Mouse (Mus musculus): Measurements from ENCODE around the gene Gpr61. TPM values are rescaled to one million over a fixed set of nuclear protein-coding genes. Genes with fewer than 3 reads are reported as not detected.

The Gpr61 gene
- polyA plus RNA-seq, 1 experiment from 2014 or later = 0.45 TPM

DNA sequence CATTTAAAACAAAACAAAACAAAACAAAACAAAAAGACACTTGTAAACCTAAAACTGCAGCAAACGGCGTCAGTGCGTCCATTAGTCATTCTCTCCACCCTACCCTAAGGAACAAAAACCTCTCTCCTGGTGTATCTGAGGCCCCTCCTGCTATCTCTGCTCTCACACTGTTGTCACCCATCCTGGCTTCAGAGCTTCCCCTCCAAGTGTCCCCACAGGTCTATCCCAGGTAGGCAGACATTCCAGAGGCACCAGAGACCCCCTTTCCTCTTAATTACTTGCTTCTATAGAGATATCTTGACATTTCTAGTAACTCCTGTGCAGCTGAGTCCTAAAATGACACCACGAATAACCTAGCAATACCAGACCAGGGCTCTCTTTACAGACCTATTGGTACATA is 25.3 kb downstream of the Gpr61 start:
- no peak overlapping the region for H3K27ac ChIP-seq (replicated peaks; ENCODE audit: low read depth, low read length)
- no peaks in the 10 kb centered on the region for H3K27me3 ChIP-seq (replicated peaks; ENCODE audit: control insufficient read depth, insufficient read depth, low read length)
- H3K4me1 ChIP-seq (ENCODE audit: control insufficient read depth, insufficient read depth, low read length) = no peaks in the 10 kb centered on the region
- WGBS = 91% methylated on average over 4 of the region's 4 CpGs
- no peaks in the 10 kb centered on the region for H3K9me3 ChIP-seq (ENCODE audit: control insufficient read depth, low read length)
- no peak overlapping the region for H3K9ac ChIP-seq (ENCODE audit: low read depth, low read length)
- no peak for ATAC-seq (ENCODE audit: low read depth)
- H3K4me2 ChIP-seq (ENCODE audit: low read depth, low read length) = no peak overlapping the region
- no peaks in the 10 kb centered on the region for H3K36me3 ChIP-seq (ENCODE audit: control insufficient read depth, insufficient read depth, low read length)
- H3K4me3 ChIP-seq (ENCODE audit: low read depth, low read length) = no peak overlapping the region
- no peak for DNase-seq (ENCODE audit: low spot score)

DNA sequence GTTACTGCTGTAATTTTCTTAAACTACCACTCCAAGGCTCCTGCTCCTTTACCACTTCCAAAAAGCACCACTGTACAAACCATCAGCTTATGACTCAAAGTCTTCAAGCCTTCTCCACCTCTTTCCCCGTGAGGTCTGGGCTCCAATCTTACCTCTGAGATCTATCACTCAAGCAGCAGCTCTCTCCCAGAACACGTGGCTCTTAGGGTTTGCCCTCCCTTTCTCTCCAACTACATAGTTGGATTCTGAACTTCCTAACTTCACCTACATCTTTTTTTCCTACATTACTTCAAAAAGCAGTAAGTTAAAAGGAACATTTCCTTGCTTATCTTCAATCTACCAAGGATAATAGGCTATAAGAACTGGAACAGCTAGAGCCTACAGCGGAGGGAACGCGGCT is 26.2 kb downstream of the Gpr61 start:
- Histone ChIP-seq H3K9ac (ENCODE audit: low read depth, low read length) (no peak overlapping the region), H3K4me1 (ENCODE audit: control insufficient read depth, insufficient read depth, low read length) (no peaks in the 10 kb centered on the region), H3K4me2 (ENCODE audit: low read depth, low read length) (no peak overlapping the region), H3K4me3 (ENCODE audit: low read depth, low read length) (no peak overlapping the region), H3K9me3 (ENCODE audit: control insufficient read depth, low read length) (no peaks in the 10 kb centered on the region), H3K36me3 (ENCODE audit: control insufficient read depth, insufficient read depth, low read length) (peaks cover 2% of the 10 kb centered on the region; the same call in 1 of the 2 replicates), H3K27ac (replicated peaks; ENCODE audit: low read depth, low read length) (no peak overlapping the region), H3K27me3 (replicated peaks; ENCODE audit: control insufficient read depth, insufficient read depth, low read length) (no peaks in the 10 kb centered on the region)
- WGBS = 68% methylated on average over 5 of the region's 5 CpGs
- ATAC-seq (ENCODE audit: low read depth) = no peak
- DNase-seq (ENCODE audit: low spot score) = no peak

DNA sequence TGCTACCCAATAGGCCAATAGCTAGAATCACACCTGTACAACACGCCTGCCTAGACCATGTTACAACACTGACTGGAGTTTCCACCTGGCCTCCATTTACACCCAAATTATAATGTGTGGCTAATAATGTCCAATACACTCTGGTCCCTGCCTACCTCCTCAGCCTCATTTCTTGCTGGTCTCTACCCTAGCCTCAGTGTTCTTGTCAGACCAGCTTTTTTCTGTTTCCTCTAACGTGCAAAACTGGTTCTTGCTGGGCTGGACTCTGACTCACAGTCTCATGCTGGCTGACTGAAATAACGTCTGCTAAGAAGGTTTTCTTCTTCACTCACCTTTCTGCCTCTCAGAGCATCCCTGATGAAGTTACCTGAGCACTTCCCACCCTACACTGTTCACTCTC is 28.4 kb downstream of the Gpr61 start:
- Histone ChIP-seq H3K4me2 (ENCODE audit: low read depth, low read length) (no peak overlapping the region), H3K9me3 (ENCODE audit: control insufficient read depth, low read length) (no peaks in the 10 kb centered on the region), H3K27ac (replicated peaks; ENCODE audit: low read depth, low read length) (no peak overlapping the region), H3K4me3 (ENCODE audit: low read depth, low read length) (no peak overlapping the region), H3K9ac (ENCODE audit: low read depth, low read length) (no peak overlapping the region), H3K27me3 (replicated peaks; ENCODE audit: control insufficient read depth, insufficient read depth, low read length) (no peaks in the 10 kb centered on the region), H3K4me1 (ENCODE audit: control insufficient read depth, insufficient read depth, low read length) (no peaks in the 10 kb centered on the region), H3K36me3 (ENCODE audit: control insufficient read depth, insufficient read depth, low read length) (peaks cover 20% of the 10 kb centered on the region)
- DNase-seq (ENCODE audit: low spot score) = no peak
- WGBS = 88% methylated on average over 3 of the region's 3 CpGs
- ATAC-seq (ENCODE audit: low read depth) = no peak

DNA sequence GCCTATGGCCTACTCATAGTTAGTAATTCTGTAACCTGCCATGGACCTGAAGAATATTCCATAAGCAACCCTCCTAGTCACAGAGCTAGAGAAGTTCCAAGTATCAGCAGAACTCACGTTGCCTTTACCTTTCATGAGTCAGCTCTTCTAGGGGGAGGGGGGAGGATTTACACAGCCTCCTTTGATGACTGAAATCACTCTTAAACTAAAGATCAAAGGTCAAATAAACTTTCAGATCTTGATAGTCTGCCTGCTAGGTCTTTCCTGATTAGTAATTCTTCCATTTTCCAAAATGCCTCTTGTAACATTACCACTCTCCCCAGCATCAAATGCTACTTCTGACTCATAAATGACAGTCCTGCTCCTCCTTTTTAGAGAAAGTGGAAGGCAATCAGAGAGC is 30.6 kb downstream of the Gpr61 start:
- H3K27ac ChIP-seq (replicated peaks; ENCODE audit: low read depth, low read length) = no peak overlapping the region
- no peak overlapping the region for H3K9ac ChIP-seq (ENCODE audit: low read depth, low read length)
- no peak overlapping the region for H3K4me3 ChIP-seq (ENCODE audit: low read depth, low read length)
- DNase-seq (ENCODE audit: low spot score) (no peak), ATAC-seq (ENCODE audit: low read depth) (no peak)
- H3K4me2 ChIP-seq (ENCODE audit: low read depth, low read length) = no peak overlapping the region
- H3K27me3 ChIP-seq (replicated peaks; ENCODE audit: control insufficient read depth, insufficient read depth, low read length) = no peaks in the 10 kb centered on the region
- WGBS = 45% methylated on average over 1 of the region's 1 CpGs
- H3K36me3 ChIP-seq (ENCODE audit: control insufficient read depth, insufficient read depth, low read length) = peaks cover 38% of the 10 kb centered on the region
- H3K4me1 ChIP-seq (ENCODE audit: control insufficient read depth, insufficient read depth, low read length) = no peaks in the 10 kb centered on the region
- no peaks in the 10 kb centered on the region for H3K9me3 ChIP-seq (ENCODE audit: control insufficient read depth, low read length)

DNA sequence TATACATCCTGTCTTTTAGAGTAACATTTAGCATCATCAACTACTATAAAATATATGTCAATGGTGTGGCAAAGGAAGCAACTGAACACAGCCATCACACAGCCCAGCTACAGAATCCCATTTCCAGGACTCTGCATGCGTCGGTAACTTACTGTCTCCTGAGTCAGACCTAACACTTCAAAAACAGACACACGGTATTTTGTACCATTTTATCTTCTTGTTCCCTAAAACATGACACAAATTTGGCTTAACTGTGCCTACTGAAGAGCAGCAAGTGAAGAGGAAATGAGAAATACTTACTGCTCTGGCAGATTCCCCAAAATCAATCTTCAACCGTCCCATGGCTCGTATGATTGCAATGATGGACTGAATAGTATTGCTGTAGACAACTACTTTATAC is 31.4 kb downstream of the Gpr61 start:
- Histone ChIP-seq H3K27me3 (replicated peaks; ENCODE audit: control insufficient read depth, insufficient read depth, low read length) (no peaks in the 10 kb centered on the region), H3K27ac (replicated peaks; ENCODE audit: low read depth, low read length) (no peak overlapping the region), H3K4me3 (ENCODE audit: low read depth, low read length) (no peak overlapping the region), H3K9me3 (ENCODE audit: control insufficient read depth, low read length) (no peaks in the 10 kb centered on the region), H3K36me3 (ENCODE audit: control insufficient read depth, insufficient read depth, low read length) (peaks cover 47% of the 10 kb centered on the region), H3K4me2 (ENCODE audit: low read depth, low read length) (no peak overlapping the region), H3K9ac (ENCODE audit: low read depth, low read length) (no peak overlapping the region), H3K4me1 (ENCODE audit: control insufficient read depth, insufficient read depth, low read length) (no peaks in the 10 kb centered on the region)
- ATAC-seq (ENCODE audit: low read depth) (no peak), DNase-seq (ENCODE audit: low spot score) (no peak)
- 87% methylated on average over 5 of the region's 5 CpGs for WGBS

DNA sequence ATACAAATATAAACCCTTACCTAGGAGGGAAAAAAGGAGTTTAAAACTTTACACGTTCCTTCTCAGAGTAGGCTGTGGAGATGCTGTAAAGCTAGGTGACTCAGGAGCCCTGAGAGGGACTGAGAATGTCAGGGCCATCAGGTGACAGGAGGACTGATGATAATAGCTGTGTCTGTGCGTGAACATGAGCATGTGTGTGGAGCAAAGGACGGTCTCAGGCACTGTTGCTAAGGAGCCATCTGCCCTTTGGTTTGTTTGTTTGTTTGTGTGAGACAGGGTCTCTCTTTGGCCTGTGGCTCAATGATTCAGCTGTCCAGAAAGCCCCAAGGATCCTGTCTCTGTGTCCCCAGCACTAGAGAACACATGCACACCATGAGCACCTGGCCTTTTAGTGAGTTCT is 33.6 kb downstream of the Gpr61 start:
- WGBS = 89% methylated on average over 3 of the region's 3 CpGs
- Histone ChIP-seq H3K4me1 (ENCODE audit: control insufficient read depth, insufficient read depth, low read length) (no peaks in the 10 kb centered on the region), H3K4me2 (ENCODE audit: low read depth, low read length) (no peak overlapping the region), H3K4me3 (ENCODE audit: low read depth, low read length) (no peak overlapping the region), H3K36me3 (ENCODE audit: control insufficient read depth, insufficient read depth, low read length) (peaks cover 65% of the 10 kb centered on the region), H3K9me3 (ENCODE audit: control insufficient read depth, low read length) (no peaks in the 10 kb centered on the region), H3K9ac (ENCODE audit: low read depth, low read length) (no peak overlapping the region), H3K27me3 (replicated peaks; ENCODE audit: control insufficient read depth, insufficient read depth, low read length) (no peaks in the 10 kb centered on the region), H3K27ac (replicated peaks; ENCODE audit: low read depth, low read length) (no peak overlapping the region)
- DNase-seq (ENCODE audit: low spot score) (no peak), ATAC-seq (ENCODE audit: low read depth) (no peak)

DNA sequence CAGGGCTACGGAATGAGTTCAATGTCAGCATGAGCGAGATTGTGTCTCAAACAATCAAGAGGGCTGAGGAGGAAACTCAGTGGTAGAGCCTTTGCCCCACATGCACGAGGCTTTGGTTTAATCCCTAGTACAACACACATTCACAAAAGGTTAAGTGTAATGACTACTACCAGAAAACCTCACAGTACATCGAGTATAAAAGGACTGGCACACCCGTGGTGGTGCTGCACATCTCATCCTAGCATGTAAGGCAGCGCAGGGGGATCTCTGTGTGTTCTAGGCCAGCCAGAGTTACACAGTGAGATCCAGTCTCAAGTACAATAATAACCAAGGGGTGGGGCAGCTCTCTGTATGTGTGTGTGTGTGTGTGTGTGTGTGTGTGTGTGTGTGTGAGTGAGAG is 37.2 kb downstream of the Gpr61 start:
- no peak overlapping the region for H3K4me2 ChIP-seq (ENCODE audit: low read depth, low read length)
- no peaks in the 10 kb centered on the region for H3K9me3 ChIP-seq (ENCODE audit: control insufficient read depth, low read length)
- no peak overlapping the region for H3K9ac ChIP-seq (ENCODE audit: low read depth, low read length)
- WGBS = 91% methylated on average over 6 of the region's 6 CpGs
- DNase-seq (ENCODE audit: low spot score) (no peak), ATAC-seq (ENCODE audit: low read depth) (no peak)
- H3K4me1 ChIP-seq (ENCODE audit: control insufficient read depth, insufficient read depth, low read length) = no peaks in the 10 kb centered on the region
- H3K27ac ChIP-seq (replicated peaks; ENCODE audit: low read depth, low read length) = no peak overlapping the region
- no peak overlapping the region for H3K4me3 ChIP-seq (ENCODE audit: low read depth, low read length)
- no peaks in the 10 kb centered on the region for H3K27me3 ChIP-seq (replicated peaks; ENCODE audit: control insufficient read depth, insufficient read depth, low read length)
- H3K36me3 ChIP-seq (ENCODE audit: control insufficient read depth, insufficient read depth, low read length) = peaks cover 84% of the 10 kb centered on the region

DNA sequence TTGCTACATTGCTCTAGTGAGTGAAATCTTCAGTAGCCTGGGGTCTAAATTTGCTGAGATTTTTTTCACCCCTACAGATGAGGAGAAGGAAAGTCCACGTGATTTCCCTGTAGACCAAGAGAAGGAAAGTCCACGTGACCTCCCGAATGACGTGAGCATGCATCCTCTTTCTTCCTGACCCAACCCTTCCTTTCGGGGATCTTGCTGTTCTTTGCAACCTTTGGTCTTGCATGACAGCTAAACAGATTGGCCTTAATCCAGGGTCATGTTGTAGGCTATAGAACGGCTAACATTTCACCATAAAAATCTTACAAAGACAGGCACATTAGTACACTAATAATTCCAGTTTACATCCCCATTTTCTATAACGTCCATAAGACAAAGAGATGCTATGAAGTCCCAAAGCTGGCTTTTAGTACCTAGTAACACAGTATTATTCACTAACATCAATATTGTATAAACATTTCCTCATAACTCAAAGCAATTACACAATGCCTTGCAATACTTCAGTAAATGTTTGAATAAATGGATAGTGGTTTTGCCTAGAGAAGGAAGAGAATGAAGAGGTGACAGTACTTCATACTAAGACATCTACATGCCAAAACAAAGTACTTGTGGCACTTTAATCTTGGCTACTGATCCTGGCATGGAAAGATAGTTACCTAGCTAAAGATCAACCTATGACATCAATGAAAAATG is 40.9 kb downstream of the Gpr61 start:
- H3K4me1 ChIP-seq (ENCODE audit: control insufficient read depth, insufficient read depth, low read length) = no peaks in the 10 kb centered on the region
- no peak overlapping the region for H3K4me3 ChIP-seq (ENCODE audit: low read depth, low read length)
- 87% methylated on average over 7 of the region's 7 CpGs for WGBS
- H3K9ac ChIP-seq (ENCODE audit: low read depth, low read length) = no peak overlapping the region
- peaks cover 91% of the 10 kb centered on the region for H3K36me3 ChIP-seq (ENCODE audit: control insufficient read depth, insufficient read depth, low read length)
- DNase-seq (ENCODE audit: low spot score) = no peak
- H3K4me2 ChIP-seq (ENCODE audit: low read depth, low read length) = no peak overlapping the region
- H3K27ac ChIP-seq (replicated peaks; ENCODE audit: low read depth, low read length) = no peak overlapping the region
- H3K27me3 ChIP-seq (replicated peaks; ENCODE audit: control insufficient read depth, insufficient read depth, low read length) = no peaks in the 10 kb centered on the region
- H3K9me3 ChIP-seq (ENCODE audit: control insufficient read depth, low read length) = no peaks in the 10 kb centered on the region
- no peak for ATAC-seq (ENCODE audit: low read depth)

DNA sequence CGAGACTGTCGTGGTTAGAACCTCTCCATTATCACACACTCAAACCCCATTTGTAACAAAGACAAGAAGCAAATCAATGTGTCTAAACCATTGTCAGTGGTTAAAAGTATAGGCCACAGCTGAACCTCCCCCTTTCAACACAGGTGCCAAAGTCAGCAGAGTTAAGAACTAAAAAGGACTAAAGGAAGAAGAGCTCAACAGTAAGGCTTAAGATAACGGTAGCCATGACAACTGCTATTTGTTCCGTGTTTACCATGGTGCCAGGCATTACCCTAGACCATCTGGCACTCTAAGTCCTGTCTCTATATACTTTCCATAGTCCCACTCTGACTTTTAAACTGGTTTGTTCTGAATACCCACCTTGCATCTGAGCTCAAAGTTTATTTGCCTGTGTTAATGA is 42.0 kb downstream of the Gpr61 start:
- H3K9me3 ChIP-seq (ENCODE audit: control insufficient read depth, low read length) = no peaks in the 10 kb centered on the region
- H3K4me2 ChIP-seq (ENCODE audit: low read depth, low read length) = no peak overlapping the region
- no peaks in the 10 kb centered on the region for H3K4me1 ChIP-seq (ENCODE audit: control insufficient read depth, insufficient read depth, low read length)
- no peak overlapping the region for H3K4me3 ChIP-seq (ENCODE audit: low read depth, low read length)
- DNase-seq (ENCODE audit: low spot score) = no peak
- H3K27me3 ChIP-seq (replicated peaks; ENCODE audit: control insufficient read depth, insufficient read depth, low read length) = no peaks in the 10 kb centered on the region
- 86% methylated on average over 4 of the region's 4 CpGs for WGBS
- no peak overlapping the region for H3K9ac ChIP-seq (ENCODE audit: low read depth, low read length)
- peaks cover 91% of the 10 kb centered on the region for H3K36me3 ChIP-seq (ENCODE audit: control insufficient read depth, insufficient read depth, low read length)
- no peak for ATAC-seq (ENCODE audit: low read depth)
- H3K27ac ChIP-seq (replicated peaks; ENCODE audit: low read depth, low read length) = no peak overlapping the region

Data from embryonic facial prominence, embryonic 14.5 days (tissue).